In the genomic region with DNA sequence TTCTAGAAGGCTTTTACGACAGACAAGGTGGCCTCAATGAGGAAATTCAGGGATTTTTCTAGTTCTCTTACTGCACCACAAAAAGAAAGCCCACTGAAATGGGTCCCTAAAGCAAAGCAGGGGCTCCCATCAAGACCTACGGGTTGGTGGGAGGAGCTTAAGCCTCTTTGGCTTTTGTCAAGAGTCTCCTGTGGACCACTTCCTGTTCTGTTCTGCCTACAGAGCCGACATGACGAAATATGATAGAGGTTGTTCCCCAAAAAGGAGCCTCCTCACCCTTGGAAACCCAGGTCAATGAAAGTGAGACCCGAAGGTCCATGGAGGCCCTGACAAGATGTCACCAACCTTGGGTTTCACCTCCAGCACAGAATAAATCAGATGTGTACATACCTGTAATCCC, we compare ENCODE assay signal across 22 mouse cellular contexts. TPM values are rescaled to one million over a fixed set of nuclear protein-coding genes. Genes with fewer than 3 reads are reported as not detected.
DNase-seq lines count a peak whose midpoint lies in the region; ATAC-seq and TF ChIP-seq lines count a peak whose summit lies in the region.
"Had no signal": no experiment of that assay in that cellular context is flagged by ENCODE, and none has a peak within 500 bp of the region (broad histone marks: within the 10 kb centered on the region; RNA-seq: fewer than 3 reads in every experiment).

No protein-coding gene starts in this region.

- H3K79me2 ChIP-seq in MEL (ENCODE audit: control insufficient read depth, insufficient read depth, low read length, poor library complexity) = no peaks in the 10 kb centered on the region

- TF ChIP-seq EP300 in MEL (IDR thresholded peaks at IDR 0.05; ENCODE audit: low read depth in 1 of 2, low read length in 2 of 2) = no peak

- peaks cover 2 to 7% of the 10 kb centered on the region in 2 experiments; a peak in 3 of 4 replicates for H3K27me3 ChIP-seq in MEL (ENCODE audit: control insufficient read depth in 1 of 2, insufficient read depth in 2 of 2, low read length in 2 of 2)
- H3K27me3 ChIP-seq: forebrain, embryonic 13.5 days; hindbrain, embryonic 12.5 days; hindbrain, embryonic 15.5 days; Patski had no signal

- TF ChIP-seq CTCF in MEL (IDR thresholded peaks at IDR 0.05 in 2 of 3, conservative IDR thresholded peaks at IDR 0.05 in 1 of 3; ENCODE audit: control insufficient read depth in 1 of 3, insufficient read depth in 1 of 3, low read depth in 2 of 3, low read length in 3 of 3, poor library complexity in 1 of 3, severe bottlenecking in 1 of 3) = no peak

- 0 out of 4 replicates have a peak, but pooled peaks cover 0 to 3% of the 10 kb centered on the region in 2 experiments for H3K4me1 ChIP-seq in MEL (ENCODE audit: control insufficient read depth in 1 of 2, insufficient read depth in 2 of 2, low read length in 2 of 2)
- H3K4me1 ChIP-seq: forebrain, embryonic 13.5 days had no signal

- H3K9ac ChIP-seq in MEL (ENCODE audit: control insufficient read depth, low read depth, low read length, poor library complexity, severe bottlenecking) = no peak overlapping the region
- H3K9ac ChIP-seq: forebrain, embryonic 13.5 days; forebrain, postnatal 0 days; hindbrain, embryonic 12.5 days; hindbrain, embryonic 15.5 days had no signal

- H3K4me3 ChIP-seq in MEL (ENCODE audit: control insufficient read depth in 1 of 2, insufficient read depth in 1 of 2, low read depth in 2 of 2, low read length in 2 of 2) = no peak overlapping the region
- H3K4me3 ChIP-seq: forebrain, embryonic 10.5 days; forebrain, embryonic 13.5 days; gastrocnemius, adult 2 months; hindbrain, embryonic 12.5 days; hindbrain, embryonic 15.5 days had no signal

- peak; percentile 39 for DNase-seq in MEL (ENCODE audit: low read depth, low spot score)
- DNase-seq in kidney, postnatal 14 days = no peak
- no peak for DNase-seq in urinary bladder, postnatal 36 days (ENCODE audit: low spot score in 2 of 2)
- no peak for DNase-seq in heart, adult 8-10 months (ENCODE audit: low spot score)
- DNase-seq: adrenal gland, adult 2 months; adrenal gland, postnatal 14 days; cerebellum, adult 11-12 months; cerebellum, adult 8-10 months; cerebellum, postnatal 10 days; cerebellum, postnatal 36 days; forebrain, postnatal 0 days; gastrocnemius, adult 2 months; gastrocnemius, postnatal 14 days; heart, adult 18-20 months had no signal

- no peaks in the 10 kb centered on the region; a peak in 1 of 4 replicates for H3K36me3 ChIP-seq in MEL (ENCODE audit: control insufficient read depth in 1 of 2, insufficient read depth in 2 of 2, low read length in 2 of 2)
- H3K36me3 ChIP-seq: forebrain, embryonic 10.5 days; hindbrain, embryonic 12.5 days; hindbrain, embryonic 15.5 days had no signal

- peak; percentile 74 for ATAC-seq in common myeloid progenitor, adult 5-6 weeks (replicated peaks; ENCODE audit: low read depth, poor library complexity, severe bottlenecking)
- peak; percentile 78 for ATAC-seq in megakaryocyte progenitor cell, adult 5-6 weeks (replicated peaks; ENCODE audit: poor library complexity)
- ATAC-seq: forebrain, embryonic 13.5 days; forebrain, postnatal 0 days; Patski had no signal

- TF ChIP-seq RAD21 in MEL (IDR thresholded peaks at IDR 0.05; ENCODE audit: low read depth, low read length) = no peak

- no peaks in the 10 kb centered on the region for H3K9me3 ChIP-seq in MEL (replicated peaks; ENCODE audit: insufficient read depth, low read length)
- H3K9me3 ChIP-seq: forebrain, embryonic 10.5 days; forebrain, embryonic 13.5 days; hindbrain, embryonic 12.5 days; hindbrain, embryonic 15.5 days had no signal

- no peak for TF ChIP-seq POLR2A in MEL (IDR thresholded peaks at IDR 0.05; ENCODE audit: control insufficient read depth in 1 of 2, insufficient read depth in 1 of 2, low read depth in 1 of 2, low read length in 2 of 2, poor library complexity in 1 of 2)

- no peak overlapping the region for H3K27ac ChIP-seq in MEL (ENCODE audit: control insufficient read depth, low read depth, low read length)
- H3K27ac ChIP-seq: forebrain, embryonic 10.5 days; forebrain, embryonic 13.5 days; gastrocnemius, adult 2 months; hindbrain, embryonic 12.5 days; hindbrain, embryonic 15.5 days had no signal

TF ChIP-seq in MEL, 35 proteins besides CTCF, POLR2A, EP300 and RAD21:
- no peak for TF ChIP-seq POLR2AphosphoS5 (IDR thresholded peaks at IDR 0.05; ENCODE audit: borderline replicate concordance, low read depth, low read length)
- no peak for TF ChIP-seq UBTF (IDR thresholded peaks at IDR 0.05; ENCODE audit: borderline replicate concordance, insufficient read depth, low read depth, low read length)
- TF ChIP-seq GATA1 (IDR thresholded peaks at IDR 0.05; ENCODE audit: low read depth, low read length) = no peak
- TF ChIP-seq MYC (IDR thresholded peaks at IDR 0.05; ENCODE audit: low read depth, low read length) = no peak
- no peak for TF ChIP-seq TCF12 (IDR thresholded peaks at IDR 0.05; ENCODE audit: low read depth, low read length)
- no peak for TF ChIP-seq ZC3H11A (IDR thresholded peaks at IDR 0.05; ENCODE audit: low read depth, low read length)
- TF ChIP-seq ZKSCAN1 (IDR thresholded peaks at IDR 0.05; ENCODE audit: low read depth, low read length) = no peak
- TF ChIP-seq MXI1 (IDR thresholded peaks at IDR 0.05; ENCODE audit: low read depth, low read length) = no peak
- TF ChIP-seq SMC3 (IDR thresholded peaks at IDR 0.05; ENCODE audit: low read depth, low read length) = no peak
- TF ChIP-seq HCFC1 (IDR thresholded peaks at IDR 0.05; ENCODE audit: low read depth, low read length) = no peak
- no peak for TF ChIP-seq TAL1 (IDR thresholded peaks at IDR 0.05; ENCODE audit: low read length)
- TF ChIP-seq MAZ (IDR thresholded peaks at IDR 0.05; ENCODE audit: low read depth, low read length) = no peak
- no peak for TF ChIP-seq KAT2A (conservative IDR thresholded peaks at IDR 0.05; ENCODE audit: low read depth, low read length)
- no peak for TF ChIP-seq CHD2 (IDR thresholded peaks at IDR 0.05; ENCODE audit: low read length)

RNA-seq across cellular contexts. Expression of a gene that starts 13.5 kb away (rescaled TPM):
- not detected in 2 replicates for total RNA-seq in MEL (2012; rRNA removed)
- not detected for polyA plus RNA-seq in MEL (2012; ENCODE audit: insufficient read depth in 1 of 2, insufficient read length in 2 of 2, low read depth in 1 of 2, low replicate concordance in 2 of 2, missing spikeins in 1 of 2)
- total RNA-seq in common myeloid progenitor, adult 5-6 weeks (2017) = not detected in 2 replicates
- total RNA-seq in megakaryocyte progenitor cell, adult 5-6 weeks (2015) = not detected in 2 replicates
- total RNA-seq in megakaryocyte progenitor cell, adult 5-6 weeks (2017) = 0.34 TPM in 1 of 2 replicates, not detected in the other
- total RNA-seq in heart, adult 8-10 months (2022) = under 1 TPM; 0.09 to 0.25 (median 0.18) TPM
- total RNA-seq: gastrocnemius, postnatal 14 days; gastrocnemius, postnatal 4 days had no signal
- polyA plus RNA-seq: forebrain, embryonic 10.5 days; forebrain, postnatal 0 days had no signal

RNA-seq across cellular contexts. Expression of a gene that starts 53.6 kb away (rescaled TPM):
- total RNA-seq in MEL (2012; rRNA removed) = 366 and 487 TPM in 2 replicates
- 100 to 1,000 TPM in 1 of 2 experiments, not detected in 1; 395 TPM for polyA plus RNA-seq in MEL (2012; ENCODE audit: insufficient read depth in 1 of 2, insufficient read length in 2 of 2, low read depth in 1 of 2, low replicate concordance in 2 of 2, missing spikeins in 1 of 2)
- total RNA-seq in common myeloid progenitor, adult 5-6 weeks (2017) = 148 and 206 TPM in 2 replicates
- 427 and 511 TPM in 2 replicates for total RNA-seq in megakaryocyte progenitor cell, adult 5-6 weeks (2015)
- 214 and 220 TPM in 2 replicates for total RNA-seq in megakaryocyte progenitor cell, adult 5-6 weeks (2017)
- 100 to 1,000 TPM; 104 to 107 (median 106) TPM for total RNA-seq in heart, adult 8-10 months (2022)
